Mouse (Mus musculus) gastrocnemius, postnatal 36 days (tissue): ENCODE data around the gene Map6d1. TPM values are rescaled to one million over a fixed set of nuclear protein-coding genes. Genes with fewer than 3 reads are reported as not detected.

Source experiments
- DNase-seq, 2 experiments: peaks; one replicate each; pipeline ENCODE4 v3.0.0; 2022
- intact Hi-C: fragments of 180-260 bp; cut with DNase I; formaldehyde crosslinking; loops from one replicate; pipeline ENCODE4 v1.15.1; 2025
- total RNA-seq, 2 experiments: library from RNA; stranded (reverse); gene quantifications; 2 replicates each; pipeline ENCODE4 v1.2.3; 2021

Gene Map6d1
- total RNA-seq, 2 experiments from 2014 or later: 0.52 to 0.79 TPM

GRCm38 (mm10) chr16:20192043-20192442, 49.1 kb downstream of the Map6d1 start:
- intact Hi-C loops: no loop called here
- DNase-seq: no peak

GRCm38 (mm10) chr16:20191161-20191882, 49.8 kb downstream of the Map6d1 start:
- no peak for DNase-seq
- intact Hi-C loops: no loop called here

GRCm38 (mm10) chr16:20185368-20185767, 55.8 kb downstream of the Map6d1 start:
- intact Hi-C loops: loop anchor here (5.0 kb wide), 1 partner anchor 458 kb away; no protein-coding TSS in a partner anchor
- no peak for DNase-seq

Other genes with a start within 250 kb of the Map6d1 start
- 100 to 1,000 TPM; 161 to 207 TPM for gene Klhl24, start 143.8 kb downstream of the Map6d1 start, total RNA-seq
- 1 to 10 TPM; 5.4 to 7.6 TPM for gene Yeats2, start 100.3 kb downstream of the Map6d1 start, total RNA-seq
- gene Parl, start 61.0 kb upstream of the Map6d1 start, total RNA-seq: 10 to 100 TPM; 55.2 to 75.3 TPM
- 1 to 10 TPM in 1 of 2 experiments, not detected in 1; 1.2 TPM for gene Cyp2ab1, start 84.0 kb upstream of the Map6d1 start, total RNA-seq
- gene Abcc5, start 185.0 kb upstream of the Map6d1 start, total RNA-seq: 10 to 100 TPM; 60.7 to 61.2 TPM